Mouse (Mus musculus) heart, adult 2 months (tissue): ENCODE data around the gene Lingo3.

Experiments used
- CTCF ChIP-seq: fragments of 200-600 bp; IDR thresholded peaks from 2 replicates; pipeline ENCODE4 v1.8.1; 2022; ENCODE audit warnings: antibody characterized with exemption, mild to moderate bottlenecking, moderate library complexity
- EP300 ChIP-seq: fragments of 200-500 bp; IDR thresholded peaks from 2 replicates; pipeline ENCODE4 v1.6.1; 2011; ENCODE audit warnings: low read depth, low read length, control low read depth; ENCODE audit not compliant: insufficient read depth
- POLR2A ChIP-seq: fragments of 200-500 bp; IDR thresholded peaks from 2 replicates; pipeline ENCODE4 v1.6.1; 2011; ENCODE audit warnings: mild to moderate bottlenecking, low read depth, low read length, control low read depth; ENCODE audit not compliant: insufficient read depth

DNA sequence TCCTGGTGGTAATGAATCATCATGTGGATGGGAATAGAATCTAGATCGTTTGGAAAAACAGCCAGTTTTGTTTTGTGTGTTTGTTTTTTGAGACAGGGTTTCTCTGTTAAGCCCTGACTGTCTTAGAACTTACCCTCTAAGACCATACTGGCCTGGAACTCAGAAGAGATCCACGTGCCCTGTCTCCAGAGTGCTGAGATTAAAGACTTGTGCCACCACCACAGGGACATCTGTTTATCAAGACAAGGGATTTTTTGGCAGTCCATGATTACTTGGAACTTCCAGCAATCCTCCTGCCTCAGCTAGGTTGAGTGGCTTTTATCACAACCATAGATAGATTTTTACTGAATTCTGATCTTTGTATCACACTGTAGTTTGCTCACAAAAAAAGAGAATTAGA, 19.0 kb downstream of the Lingo3 start:
- TF ChIP-seq EP300: no peak
- TF ChIP-seq CTCF: no peak
- TF ChIP-seq POLR2A: no peak
